Mouse (Mus musculus) lung, postnatal 0 days (tissue): Measurements from ENCODE around the gene Olfr522. TPM values are rescaled to one million over a fixed set of nuclear protein-coding genes. Genes with fewer than 3 reads are reported as not detected.

Experiments used
- ATAC-seq: fragments of 200-750 bp; cut with Nextera tagmentation; 2 replicates; pipeline ENCODE4 v1.8.0; 2017; ENCODE audit warnings: moderate library complexity
- DNase-seq: peaks from one replicate; pipeline ENCODE4 v3.0.0-alpha.2; 2016; ENCODE audit warnings: low spot score
- H3K27ac ChIP-seq: fragments of 300-500 bp; sonication (generic); 2 replicates; pipeline ENCODE4 v1.5.1; 2014; ENCODE audit warnings: antibody characterized with exemption, mild to moderate bottlenecking, low read length, mixed read lengths
- H3K27me3 ChIP-seq: fragments of 300-500 bp; sonication (generic); replicated peaks from 2 replicates; pipeline ENCODE4 v1.6.1; 2014; ENCODE audit warnings: low read length, mixed read lengths; ENCODE audit not compliant: insufficient read depth
- H3K36me3 ChIP-seq: fragments of 300-500 bp; sonication (generic); 2 replicates; pipeline ENCODE4 v1.6.1; 2014; ENCODE audit warnings: low read length, mixed read lengths; ENCODE audit not compliant: insufficient read depth
- H3K4me1 ChIP-seq: fragments of 300-500 bp; sonication (generic); 2 replicates; pipeline ENCODE4 v1.6.1; 2014; ENCODE audit warnings: antibody characterized with exemption, low read depth, low read length, mixed read lengths; ENCODE audit not compliant: insufficient read depth
- H3K4me2 ChIP-seq: fragments of 300-500 bp; sonication (generic); replicated peaks from 2 replicates; pipeline ENCODE4 v1.6.1; 2014; ENCODE audit warnings: low read depth, mild to moderate bottlenecking, low read length, moderate library complexity, mixed read lengths
- H3K4me3 ChIP-seq: fragments of 300-500 bp; sonication (generic); 2 replicates; pipeline ENCODE4 v1.5.1; 2014; ENCODE audit warnings: low read depth, low read length
- H3K9ac ChIP-seq: fragments of 300-500 bp; sonication (generic); replicated peaks from 2 replicates; pipeline ENCODE4 v1.6.1; 2014; ENCODE audit warnings: low read depth, mild to moderate bottlenecking
- H3K9me3 ChIP-seq: fragments of 300-500 bp; sonication (generic); 2 replicates; pipeline ENCODE4 v1.6.1; 2016; ENCODE audit warnings: low read length, mixed read lengths
- CTCF ChIP-seq: IDR thresholded peaks from 2 replicates; pipeline ENCODE4 v1.5.1; 2016; ENCODE audit warnings: antibody characterized with exemption, mild to moderate bottlenecking
- EP300 ChIP-seq: IDR thresholded peaks from 2 replicates; pipeline ENCODE4 v1.6.1; 2016; ENCODE audit warnings: antibody characterized with exemption, mild to moderate bottlenecking, control low read depth
- WGBS: fragments of 180-500 bp; shearing (Covaris S2); extraction: QIAGEN DNeasy Blood & Tissue Kit; methylation state at CpG from one replicate; pipeline ENCODE4 v1.1.7; 2014; 5-methylcytosine and 5-hydroxymethylcytosine counted together
- polyA plus RNA-seq: library from polyadenylated mRNA; unstranded; fragments of >200 nt; fragmentation: Nextera tagmentation; extraction: Ambion mirVana; gene quantifications from 2 replicates; pipeline ENCODE4 v1.2.1, GENCODE M21; 2015

Gene Olfr522
- polyA plus RNA-seq, 1 experiment from 2014 or later, result not detected

DNA sequence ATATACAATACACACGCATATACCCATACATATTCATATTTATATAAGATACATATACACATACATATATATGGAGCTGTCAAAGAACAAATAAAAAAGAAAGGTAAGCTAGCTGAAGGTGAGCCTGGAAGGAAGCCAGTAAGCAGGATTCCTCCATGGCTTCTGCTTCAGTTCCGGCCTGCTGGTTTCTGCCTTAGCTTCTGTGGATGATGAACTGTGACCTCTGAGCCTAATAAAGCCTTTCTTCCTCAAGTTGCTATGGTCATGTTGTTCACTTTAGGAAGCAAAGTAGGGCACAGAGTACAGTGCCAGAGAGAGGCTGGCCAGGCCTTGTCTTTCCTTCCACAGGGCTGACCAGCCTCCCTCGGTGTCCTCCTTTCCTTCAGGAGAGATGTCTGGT, 6.3 kb upstream of the Olfr522 start:
- H3K9ac ChIP-seq, result no peak overlapping the region
- H3K36me3 ChIP-seq, result no peaks in the 10 kb centered on the region
- TF ChIP-seq CTCF (no peak), EP300 (no peak)
- ATAC-seq, result no peak
- H3K9me3 ChIP-seq, result no peaks in the 10 kb centered on the region
- no peak for DNase-seq
- no peak overlapping the region for H3K27ac ChIP-seq
- 92% methylated on average over 3 of the region's 3 CpGs for WGBS
- no peaks in the 10 kb centered on the region for H3K4me1 ChIP-seq
- H3K27me3 ChIP-seq, result no peaks in the 10 kb centered on the region
- H3K4me2 ChIP-seq, result no peak overlapping the region
- H3K4me3 ChIP-seq, result no peak overlapping the region

DNA sequence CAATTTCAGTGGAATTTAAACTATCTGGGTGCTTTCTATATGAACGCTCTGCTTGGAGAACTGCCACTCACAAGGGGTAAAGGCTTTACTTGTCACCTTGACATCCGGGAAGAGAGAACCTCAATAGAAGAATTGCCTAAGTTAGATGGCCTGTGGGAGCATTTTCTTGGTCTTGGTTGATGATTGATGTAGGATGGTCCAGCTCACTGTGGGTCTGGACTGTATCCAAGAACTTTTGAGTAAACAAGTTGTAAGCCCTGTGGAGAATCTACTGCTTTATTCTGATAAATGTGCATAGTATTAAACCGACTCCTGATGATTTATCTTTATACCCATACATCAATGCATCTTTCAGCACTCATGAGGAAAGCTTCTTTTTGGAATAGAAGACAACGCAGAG, 4.8 kb upstream of the Olfr522 start:
- no peaks in the 10 kb centered on the region for H3K4me1 ChIP-seq
- TF ChIP-seq CTCF (no peak), EP300 (no peak)
- H3K9ac ChIP-seq, result no peak overlapping the region
- no peak overlapping the region for H3K4me3 ChIP-seq
- WGBS, result 56% methylated on average over 4 of the region's 4 CpGs
- no peak for DNase-seq
- ATAC-seq, result no peak
- no peak overlapping the region for H3K4me2 ChIP-seq
- H3K27me3 ChIP-seq, result no peaks in the 10 kb centered on the region
- H3K27ac ChIP-seq, result no peak overlapping the region
- no peaks in the 10 kb centered on the region for H3K36me3 ChIP-seq
- no peaks in the 10 kb centered on the region for H3K9me3 ChIP-seq

DNA sequence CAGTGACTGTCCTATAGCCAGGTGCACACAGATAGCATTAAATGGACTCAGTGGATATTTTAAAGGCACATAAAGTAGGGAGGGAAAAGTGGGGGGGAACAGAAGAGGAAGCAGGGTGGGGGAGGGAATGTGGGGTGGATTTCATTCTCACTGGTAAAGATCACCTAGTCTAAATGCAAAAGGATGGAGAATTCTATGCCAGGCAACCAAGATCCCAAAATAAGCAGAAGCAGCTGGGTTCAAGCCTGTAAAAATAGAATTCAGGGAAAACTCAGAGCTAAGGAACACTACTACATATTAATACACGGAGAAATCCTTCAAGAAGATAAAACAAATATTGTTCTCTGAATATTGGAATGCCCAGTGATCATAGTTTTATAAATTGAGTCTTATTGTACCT, 3.4 kb upstream of the Olfr522 start:
- Histone ChIP-seq H3K4me2 (no peak overlapping the region), H3K4me1 (no peaks in the 10 kb centered on the region), H3K4me3 (no peak overlapping the region), H3K27me3 (no peaks in the 10 kb centered on the region), H3K9ac (no peak overlapping the region), H3K27ac (no peak overlapping the region), H3K36me3 (no peaks in the 10 kb centered on the region), H3K9me3 (no peaks in the 10 kb centered on the region)
- DNase-seq (no peak), ATAC-seq (no peak)
- 59% methylated on average over 1 of the region's 1 CpGs for WGBS
- no peak for TF ChIP-seq EP300
- no peak for TF ChIP-seq CTCF

DNA sequence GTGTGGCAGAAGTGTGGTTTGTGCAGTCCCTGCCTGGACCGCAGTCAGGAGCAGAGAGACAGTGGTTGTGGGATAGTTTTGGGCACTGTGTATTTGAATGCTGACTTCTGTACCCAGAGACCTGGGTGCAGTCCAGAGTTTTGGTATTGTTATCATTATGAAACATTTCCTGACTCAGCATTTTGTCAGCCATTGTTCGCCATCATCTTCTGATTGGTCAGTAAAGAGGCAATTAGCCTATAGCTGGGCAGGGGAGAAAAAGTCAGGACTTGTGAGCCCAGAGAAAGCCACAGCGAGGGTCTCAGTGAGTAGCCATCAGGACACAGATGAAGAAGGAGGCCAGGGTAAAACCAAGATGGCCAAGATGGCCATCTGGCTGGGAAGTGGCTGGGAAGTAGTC, 4.2 kb downstream of the Olfr522 start:
- Histone ChIP-seq H3K27me3 (0 out of 2 replicates have a peak, but pooled peaks cover under 1% of the 10 kb centered on the region), H3K27ac (no peak overlapping the region), H3K9ac (no peak overlapping the region), H3K4me2 (no peak overlapping the region), H3K4me1 (no peaks in the 10 kb centered on the region), H3K36me3 (no peaks in the 10 kb centered on the region), H3K9me3 (no peaks in the 10 kb centered on the region), H3K4me3 (no peak overlapping the region)
- DNase-seq (no peak), ATAC-seq (no peak)
- WGBS, result 69% methylated on average over 3 of the region's 3 CpGs
- TF ChIP-seq EP300, result no peak
- no peak for TF ChIP-seq CTCF

DNA sequence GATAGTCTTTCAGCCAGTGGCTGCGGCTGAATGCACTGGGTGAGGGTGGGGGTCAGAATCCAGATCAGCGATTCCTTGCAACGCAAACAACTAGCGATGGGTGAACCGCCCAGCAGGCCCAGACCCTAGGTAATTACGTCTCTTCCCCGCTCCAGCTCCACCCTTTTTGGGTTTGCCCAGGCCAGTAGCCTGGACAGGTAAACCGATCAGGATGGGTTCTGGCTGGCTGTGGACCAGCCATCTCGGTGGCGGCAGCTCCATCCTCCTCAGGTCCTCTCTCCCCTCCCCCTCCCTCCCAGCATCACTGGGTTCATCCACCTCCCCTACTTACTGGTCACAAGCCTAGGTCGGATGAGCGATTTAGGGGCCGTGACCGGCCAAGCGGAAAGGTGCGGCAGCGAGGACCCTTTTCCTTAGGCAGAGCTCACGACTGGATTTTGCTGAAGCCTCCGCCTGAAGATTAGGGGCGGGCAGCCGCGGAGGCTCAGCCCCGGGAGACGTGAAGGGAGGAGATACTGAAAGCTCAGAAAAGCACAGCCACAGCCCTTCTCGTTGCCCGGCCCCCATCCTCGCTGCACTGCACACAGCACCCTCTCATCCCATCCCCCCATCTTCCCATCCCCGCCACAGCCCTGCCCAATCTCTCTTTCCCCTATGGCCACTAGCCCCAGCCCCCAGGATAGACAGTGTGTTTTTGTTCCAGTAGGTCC, 10.2 kb downstream of the Olfr522 start, which contains the start of gene Sprn:
Gene Sprn, minus strand, starts transcription at position 660 of the 710 bp plus-strand sequence.
- no peak within 1 kb of the TSS for H3K4me2 ChIP-seq
- no peak for DNase-seq
- no peak within 1 kb of the TSS for H3K4me3 ChIP-seq
- 4% methylated on average over 28 of the region's 28 CpGs for WGBS
- H3K27me3 ChIP-seq, result peaks cover 20% of the 10 kb centered on the region; the same call in 1 of the 2 replicates
- H3K9ac ChIP-seq, result no peak within 1 kb of the TSS
- no peaks in the 10 kb centered on the region for H3K9me3 ChIP-seq
- no peak for TF ChIP-seq EP300
- no peak for TF ChIP-seq CTCF
- ATAC-seq, result no peak
- H3K36me3 ChIP-seq, result no peaks in the 10 kb centered on the region
- no peak within 1 kb of the TSS for H3K27ac ChIP-seq
- no peaks in the 10 kb centered on the region for H3K4me1 ChIP-seq

DNA sequence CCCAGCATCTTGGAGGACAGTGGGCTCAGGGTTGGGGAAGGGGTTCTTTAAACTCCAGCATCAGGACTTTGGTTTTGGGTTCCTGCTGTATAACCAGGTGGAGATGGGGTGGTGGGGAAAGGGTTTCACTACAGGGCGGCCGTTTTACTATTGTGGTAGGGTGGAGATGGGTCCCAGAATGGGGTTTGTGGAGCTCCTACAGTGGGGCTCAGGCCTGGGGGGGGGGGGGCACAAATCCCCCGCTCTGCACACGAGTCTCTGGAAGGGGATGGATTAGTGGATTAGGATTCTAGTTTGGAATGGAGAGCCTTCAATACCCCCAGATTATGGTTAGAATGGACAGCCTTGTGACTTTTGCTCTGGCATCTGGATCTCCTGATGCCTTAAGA, 10.7 kb downstream of the Olfr522 start:
- no peak overlapping the region for H3K4me2 ChIP-seq
- no peak overlapping the region for H3K9ac ChIP-seq
- H3K36me3 ChIP-seq, result no peaks in the 10 kb centered on the region
- peaks cover 20% of the 10 kb centered on the region; the same call in 1 of the 2 replicates for H3K27me3 ChIP-seq
- no peak overlapping the region for H3K4me3 ChIP-seq
- no peak for TF ChIP-seq CTCF
- TF ChIP-seq EP300, result no peak
- no peak overlapping the region for H3K27ac ChIP-seq
- H3K9me3 ChIP-seq, result no peaks in the 10 kb centered on the region
- ATAC-seq (no peak), DNase-seq (no peak)
- no peaks in the 10 kb centered on the region for H3K4me1 ChIP-seq
- WGBS, result 22% methylated on average over 4 of the region's 4 CpGs
